9 mouse cellular contexts compared by ENCODE assay signal in the genomic region with DNA sequence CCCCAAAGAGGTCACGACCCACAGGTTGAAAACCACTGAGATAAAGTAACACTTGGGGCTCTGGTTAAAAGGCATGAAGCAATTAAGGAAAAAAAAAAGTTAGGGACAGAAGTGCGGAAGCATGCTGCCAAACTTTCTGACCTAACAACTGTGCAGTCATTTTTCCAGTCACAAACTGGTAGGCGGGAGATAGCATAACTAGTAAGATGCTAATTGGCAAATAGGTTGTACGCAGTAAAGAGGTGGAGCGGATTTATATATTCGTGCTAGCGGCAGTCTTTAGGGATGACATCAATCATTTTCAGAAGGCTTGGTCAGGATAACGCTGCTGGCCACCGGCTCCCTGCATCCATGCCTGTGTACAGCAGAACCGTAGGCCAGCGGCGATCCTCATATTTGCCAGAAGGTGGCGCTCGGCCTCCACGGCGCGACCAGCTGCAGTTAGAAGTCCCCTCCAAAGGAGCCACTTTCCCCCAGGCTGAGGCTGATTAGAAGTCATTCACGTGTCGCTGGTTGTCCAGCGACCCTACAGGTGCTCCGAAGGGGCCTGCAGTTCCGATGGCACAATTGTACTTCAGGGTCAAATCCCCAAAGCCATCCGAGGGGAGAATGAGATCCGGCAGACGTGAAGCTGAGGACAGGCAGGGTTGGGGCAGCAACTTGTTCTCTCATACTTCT. TPM values are rescaled to one million over a fixed set of nuclear protein-coding genes. Genes with fewer than 3 reads are reported as not detected.
A peak's percentile ranks its signal among the peaks of the same experiment; 100 is the strongest.
DNase-seq lines count a peak whose midpoint lies in the region; ATAC-seq lines count a peak whose summit lies in the region.
"Had no signal": no experiment of that assay in that cellular context is flagged by ENCODE, and none has a peak within 500 bp of the region (broad histone marks: within the 10 kb centered on the region; RNA-seq: fewer than 3 reads in every experiment).

No protein-coding gene starts in this region.

- H3K4me1 ChIP-seq in forebrain, embryonic 14.5 days (ENCODE audit: control insufficient read depth, insufficient read depth, low read length) = peaks cover 1% of the 10 kb centered on the region
- H3K4me1 ChIP-seq in neural tube, embryonic 15.5 days = peaks cover 38% of the 10 kb centered on the region

- peak overlapping the region; percentile 22 for H3K4me3 ChIP-seq in forebrain, embryonic 14.5 days (ENCODE audit: low read depth, low read length)
- H3K4me3 ChIP-seq in neural tube, embryonic 15.5 days (replicated peaks) = peak overlapping the region; percentile 36
- H3K4me3 ChIP-seq: erythroblast, embryonic 14.5 days had no signal

- peak overlapping the region; percentile 49 for H3K9ac ChIP-seq in forebrain, embryonic 14.5 days (ENCODE audit: low read length)
- H3K9ac ChIP-seq in neural tube, embryonic 15.5 days (replicated peaks) = peak overlapping the region; percentile 38

- peak; percentile 32 for ATAC-seq in CD4-positive, CD25-positive, alpha-beta regulatory T cell, adult 4 months
- peak; percentile 56 for ATAC-seq in forebrain, embryonic 14.5 days
- peak; percentile 46; the same call in 1 of the 2 replicates for ATAC-seq in neural tube, embryonic 15.5 days (ENCODE audit: low FRiP score)

- H3K27me3 ChIP-seq in forebrain, embryonic 14.5 days (replicated peaks; ENCODE audit: control insufficient read depth, insufficient read depth, low read length) = no peaks in the 10 kb centered on the region
- no peaks in the 10 kb centered on the region for H3K27me3 ChIP-seq in neural tube, embryonic 15.5 days (replicated peaks)

- no peaks in the 10 kb centered on the region for H3K36me3 ChIP-seq in forebrain, embryonic 14.5 days (ENCODE audit: control insufficient read depth, insufficient read depth, low read length)
- no peaks in the 10 kb centered on the region for H3K36me3 ChIP-seq in neural tube, embryonic 15.5 days

- H3K9me3 ChIP-seq in forebrain, embryonic 14.5 days (replicated peaks; ENCODE audit: control insufficient read depth, low read length) = no peaks in the 10 kb centered on the region
- H3K9me3 ChIP-seq in neural tube, embryonic 15.5 days (replicated peaks) = no peaks in the 10 kb centered on the region

- DNase-seq in c-Kit-positive CD71-positive TER-119-negative erythroid progenitor cells, embryonic 14.5 days (ENCODE audit: low read depth) = peak; percentile 45
- DNase-seq in forebrain, embryonic 14.5 days (ENCODE audit: low spot score) = peak; percentile 88
- DNase-seq in heart, postnatal 14 days = peak; percentile 90 to 94
- peak; percentile 91 for DNase-seq in layer of hippocampus, adult 11-12 months (ENCODE audit: low spot score)
- peak; percentile 84 to 85 for DNase-seq in lung, adult 18-20 months
- DNase-seq in thymus, adult 18-20 months = peak; percentile 67

- H3K4me2 ChIP-seq in forebrain, embryonic 14.5 days (ENCODE audit: low read length) = peak overlapping the region; percentile 71
- peak overlapping the region; percentile 77 for H3K4me2 ChIP-seq in neural tube, embryonic 15.5 days

- 9% methylated on average over 25 of the region's 25 CpGs for WGBS in forebrain, embryonic 14.5 days
- WGBS in neural tube, embryonic 15.5 days = 6% methylated on average over 25 of the region's 25 CpGs

- intact Hi-C loops in heart, postnatal 14 days (cut with DNase I) = loop anchor here (2.0 to 10.0 kb wide), 9 partner anchors 65 to 1185 kb away; no protein-coding TSS in a partner anchor

- H3K27ac ChIP-seq in forebrain, embryonic 14.5 days (ENCODE audit: low read depth, low read length) = peak overlapping the region; percentile 36; the same call in 1 of the 2 replicates
- H3K27ac ChIP-seq in neural tube, embryonic 15.5 days (replicated peaks) = no peak overlapping the region

RNA-seq across cellular contexts. Expression of a gene that starts 4.8 kb away (rescaled TPM):
- polyA plus RNA-seq in CD4-positive, CD25-positive, alpha-beta regulatory T cell, adult 4 months (2017; shearing (Covaris generic)) = 100 to 1,000 TPM; 249 to 258 TPM
- 538 and 542 TPM in 2 replicates for polyA plus RNA-seq in forebrain, embryonic 14.5 days (2014; fragmentation: Nextera tagmentation; extraction: Ambion mirVana)
- 10 to 100 TPM; 13.6 to 14.6 TPM for total RNA-seq in heart, postnatal 14 days (2021)
- 252 and 258 TPM in 2 replicates for polyA plus RNA-seq in neural tube, embryonic 15.5 days (2015; fragmentation: Nextera tagmentation; extraction: Ambion mirVana)
- polyA plus RNA-seq: erythroblast, embryonic 14.5 days had no signal
